8 mouse cellular contexts compared by ENCODE assay signal in genomic region chr13:38204702-38205482, GRCm38 (mm10). TPM values are rescaled to one million over a fixed set of nuclear protein-coding genes. Genes with fewer than 3 reads are reported as not detected.
A peak's percentile ranks its signal among the peaks of the same experiment; 100 is the strongest.
DNase-seq lines count a peak whose midpoint lies in the region; ATAC-seq and TF ChIP-seq lines count a peak whose summit lies in the region.

Gene Snrnp48 (plus strand): TSS chr13:38204938.

- H3K27me3 ChIP-seq in MEL (ENCODE audit: control insufficient read depth in 1 of 2, insufficient read depth in 2 of 2, low read length in 2 of 2) = no peaks in the 10 kb centered on the region; a peak in 1 of 4 replicates
- H3K27me3 ChIP-seq in cerebellum, adult 2 months (ENCODE audit: control insufficient read depth, insufficient read depth, low read length) = no peaks in the 10 kb centered on the region
- H3K27me3 ChIP-seq in forebrain, postnatal 0 days (ENCODE audit: insufficient read depth, low read length) = no peaks in the 10 kb centered on the region
- no peaks in the 10 kb centered on the region for H3K27me3 ChIP-seq in lung, embryonic 15.5 days

- peak; percentile 100 for ATAC-seq in forebrain, postnatal 0 days
- ATAC-seq in lung, embryonic 15.5 days (ENCODE audit: borderline replicate concordance, extremely low read depth, low FRiP score, low TSS enrichment) = peak; percentile 98

- H3K9ac ChIP-seq in MEL (ENCODE audit: control insufficient read depth, low read depth, low read length, poor library complexity, severe bottlenecking) = peak within 1 kb of the TSS; percentile 95
- H3K9ac ChIP-seq in forebrain, postnatal 0 days = peak within 1 kb of the TSS; percentile 83
- peak within 1 kb of the TSS; percentile 89 for H3K9ac ChIP-seq in lung, embryonic 15.5 days

- peak within 1 kb of the TSS; percentile 70 for H3K27ac ChIP-seq in MEL (ENCODE audit: control insufficient read depth, low read depth, low read length)
- peak within 1 kb of the TSS; percentile 60; the same call in 1 of the 2 replicates for H3K27ac ChIP-seq in cerebellum, adult 2 months (ENCODE audit: insufficient read depth, low read length)
- H3K27ac ChIP-seq in forebrain, postnatal 0 days (ENCODE audit: low read depth, low read length) = peak within 1 kb of the TSS; percentile 89
- peak within 1 kb of the TSS; percentile 86 for H3K27ac ChIP-seq in lung, embryonic 15.5 days

- no peak for TF ChIP-seq EP300 in MEL (IDR thresholded peaks at IDR 0.05; ENCODE audit: low read depth in 1 of 2, low read length in 2 of 2)

- H3K4me3 ChIP-seq in MEL (ENCODE audit: control insufficient read depth in 1 of 2, insufficient read depth in 1 of 2, low read depth in 2 of 2, low read length in 2 of 2) = peak within 1 kb of the TSS; percentile 91 to 98
- H3K4me3 ChIP-seq in cerebellum, adult 2 months (replicated peaks; ENCODE audit: insufficient read depth, low read depth, low read length) = peak within 1 kb of the TSS; percentile 88
- H3K4me3 ChIP-seq in forebrain, postnatal 0 days (ENCODE audit: low read depth, low read length) = peak within 1 kb of the TSS; percentile 73
- H3K4me3 ChIP-seq in lung, embryonic 15.5 days = peak within 1 kb of the TSS; percentile 80

- peaks cover 3 to 32% of the 10 kb centered on the region in 2 experiments; a peak in 3 of 4 replicates for H3K36me3 ChIP-seq in MEL (ENCODE audit: control insufficient read depth in 1 of 2, insufficient read depth in 2 of 2, low read length in 2 of 2)
- no peaks in the 10 kb centered on the region for H3K36me3 ChIP-seq in forebrain, postnatal 0 days (ENCODE audit: insufficient read depth)
- peaks cover 12% of the 10 kb centered on the region; the same call in 1 of the 2 replicates for H3K36me3 ChIP-seq in lung, embryonic 15.5 days

- peaks cover 7 to 16% of the 10 kb centered on the region in 2 experiments; a peak in 3 of 4 replicates for H3K4me1 ChIP-seq in MEL (ENCODE audit: control insufficient read depth in 1 of 2, insufficient read depth in 2 of 2, low read length in 2 of 2)
- no peaks in the 10 kb centered on the region for H3K4me1 ChIP-seq in cerebellum, adult 2 months (ENCODE audit: control insufficient read depth, insufficient read depth, low read length)
- peaks cover 7% of the 10 kb centered on the region for H3K4me1 ChIP-seq in forebrain, postnatal 0 days (ENCODE audit: insufficient read depth)
- H3K4me1 ChIP-seq in lung, embryonic 15.5 days = peaks cover 16% of the 10 kb centered on the region; the same call in 1 of the 2 replicates

- H3K4me2 ChIP-seq in forebrain, postnatal 0 days (ENCODE audit: low read depth) = peak within 1 kb of the TSS; percentile 61
- peak within 1 kb of the TSS; percentile 75 for H3K4me2 ChIP-seq in lung, embryonic 15.5 days

- WGBS in cerebellum, adult 2 months = under 1% methylated on average over 59 of the region's 59 CpGs
- under 1% methylated on average over 59 of the region's 59 CpGs for WGBS in forebrain, postnatal 0 days
- WGBS in lung, embryonic 15.5 days = under 1% methylated on average over 59 of the region's 59 CpGs

- H3K79me2 ChIP-seq in MEL (ENCODE audit: control insufficient read depth, insufficient read depth, low read length, poor library complexity) = peaks cover 37% of the 10 kb centered on the region

- no peak for TF ChIP-seq RAD21 in MEL (IDR thresholded peaks at IDR 0.05; ENCODE audit: low read depth, low read length)

- peak; percentile 96 for DNase-seq in MEL (ENCODE audit: low read depth, low spot score)
- peak; percentile 85 to 88 for DNase-seq in cerebellum, adult 2 months
- DNase-seq in forebrain, postnatal 0 days = peak; percentile 96
- DNase-seq in heart, postnatal 4 days = peak; percentile 90
- peak; percentile 82 to 83 for DNase-seq in layer of hippocampus, adult 8-10 months (ENCODE audit: low spot score in 2 of 2)
- peak; percentile 84 for DNase-seq in ovary, adult 18-20 months (ENCODE audit: low spot score)
- DNase-seq in thymus, postnatal 0 days (ENCODE audit: low spot score) = peak; percentile 94

- no peaks in the 10 kb centered on the region for H3K9me3 ChIP-seq in MEL (replicated peaks; ENCODE audit: insufficient read depth, low read length)
- no peaks in the 10 kb centered on the region for H3K9me3 ChIP-seq in forebrain, postnatal 0 days (ENCODE audit: low read length)
- no peaks in the 10 kb centered on the region for H3K9me3 ChIP-seq in lung, embryonic 15.5 days

- TF ChIP-seq POLR2A in MEL (IDR thresholded peaks at IDR 0.05; ENCODE audit: control insufficient read depth in 1 of 2, insufficient read depth in 1 of 2, low read depth in 1 of 2, low read length in 2 of 2, poor library complexity in 1 of 2) = peak; percentile 73 to 92; a peak in 3 of 4 replicates
- peak; percentile 80 for TF ChIP-seq POLR2A in cerebellum, adult 2 months (IDR thresholded peaks at IDR 0.05; ENCODE audit: borderline replicate concordance, insufficient read depth, low read length)

- TF ChIP-seq CTCF in MEL (IDR thresholded peaks at IDR 0.05 in 2 of 3, conservative IDR thresholded peaks at IDR 0.05 in 1 of 3; ENCODE audit: control insufficient read depth in 1 of 3, insufficient read depth in 1 of 3, low read depth in 2 of 3, low read length in 3 of 3, poor library complexity in 1 of 3, severe bottlenecking in 1 of 3) = no peak
- TF ChIP-seq CTCF in cerebellum, adult 2 months (IDR thresholded peaks at IDR 0.05; ENCODE audit: borderline replicate concordance, insufficient read depth, low read depth, low read length) = no peak
- no peak; the same call in 1 of the 2 replicates for TF ChIP-seq CTCF in forebrain, postnatal 0 days (IDR thresholded peaks at IDR 0.05; ENCODE audit: low read depth)

TF ChIP-seq in MEL, 35 proteins besides CTCF, POLR2A, EP300 and RAD21 (continues in another document):
- TF ChIP-seq TAL1 (IDR thresholded peaks at IDR 0.05; ENCODE audit: low read length) = no peak
- peak; percentile 42; the same call in 1 of the 2 replicates for TF ChIP-seq RCOR1 (IDR thresholded peaks at IDR 0.05; ENCODE audit: low read depth, low read length)
- peak; percentile 79 for TF ChIP-seq MYC (IDR thresholded peaks at IDR 0.05; ENCODE audit: low read depth, low read length)
- peak; percentile 65 for TF ChIP-seq ZMIZ1 (IDR thresholded peaks at IDR 0.05; ENCODE audit: low read depth, low read length)
- TF ChIP-seq SIN3A (IDR thresholded peaks at IDR 0.05; ENCODE audit: low read length) = peak; percentile 93
- TF ChIP-seq POLR2AphosphoS5 (IDR thresholded peaks at IDR 0.05; ENCODE audit: borderline replicate concordance, low read depth, low read length) = no peak
- TF ChIP-seq BHLHE40 (IDR thresholded peaks at IDR 0.05; ENCODE audit: borderline replicate concordance, low read depth, low read length) = no peak
- TF ChIP-seq KAT2A (conservative IDR thresholded peaks at IDR 0.05; ENCODE audit: low read depth, low read length) = no peak; the same call in 1 of the 2 replicates
- TF ChIP-seq JUND (IDR thresholded peaks at IDR 0.05; ENCODE audit: low read depth, low read length) = no peak
- TF ChIP-seq GATA1 (IDR thresholded peaks at IDR 0.05; ENCODE audit: low read depth, low read length) = no peak
- peak; percentile 90 for TF ChIP-seq MAX (IDR thresholded peaks at IDR 0.05; ENCODE audit: low read length)
- TF ChIP-seq POLR2AphosphoS2 (IDR thresholded peaks at IDR 0.05; ENCODE audit: low read length) = peak; percentile 91
- TF ChIP-seq E2F4 (IDR thresholded peaks at IDR 0.05; ENCODE audit: borderline replicate concordance, low read depth, low read length) = peak; percentile 49; the same call in 1 of the 2 replicates
- no peak for TF ChIP-seq ZKSCAN1 (IDR thresholded peaks at IDR 0.05; ENCODE audit: low read depth, low read length)
- TF ChIP-seq CHD2 (IDR thresholded peaks at IDR 0.05; ENCODE audit: low read length) = no peak
- TF ChIP-seq ELF1 (IDR thresholded peaks at IDR 0.05; ENCODE audit: low read depth, low read length) = peak; percentile 97
- peak; percentile 89 for TF ChIP-seq NELFE (IDR thresholded peaks at IDR 0.05; ENCODE audit: low read depth, low read length)
- no peak for TF ChIP-seq MAZ (IDR thresholded peaks at IDR 0.05; ENCODE audit: low read depth, low read length)
- no peak for TF ChIP-seq CHD1 (IDR thresholded peaks at IDR 0.05; ENCODE audit: low read depth, low read length)
- peak; percentile 95 for TF ChIP-seq MXI1 (IDR thresholded peaks at IDR 0.05; ENCODE audit: low read depth, low read length)
- 0 out of 2 replicates have a peak, but pooled peaks have one; percentile 6 for TF ChIP-seq ETS1 (IDR thresholded peaks at IDR 0.05; ENCODE audit: low read depth, low read length)
- no peak for TF ChIP-seq ZC3H11A (IDR thresholded peaks at IDR 0.05; ENCODE audit: low read depth, low read length)
- TF ChIP-seq MAFK (IDR thresholded peaks at IDR 0.05; ENCODE audit: borderline replicate concordance, low read depth, low read length) = no peak
- peak; percentile 79; the same call in 1 of the 2 replicates for TF ChIP-seq TBP (IDR thresholded peaks at IDR 0.05; ENCODE audit: low read depth, low read length)
- TF ChIP-seq HCFC1 (IDR thresholded peaks at IDR 0.05; ENCODE audit: low read depth, low read length) = peak; percentile 90
- TF ChIP-seq MYB (IDR thresholded peaks at IDR 0.05; ENCODE audit: low read depth, low read length) = no peak
- TF ChIP-seq SMC3 (IDR thresholded peaks at IDR 0.05; ENCODE audit: low read depth, low read length) = no peak
- peak; percentile 77 for TF ChIP-seq TCF12 (IDR thresholded peaks at IDR 0.05; ENCODE audit: low read depth, low read length)
- 0 out of 2 replicates have a peak, but pooled peaks have one; percentile 41 for TF ChIP-seq NRF1 (IDR thresholded peaks at IDR 0.05; ENCODE audit: insufficient read depth, low read depth, low read length, poor library complexity, severe bottlenecking)
- TF ChIP-seq GABPA (IDR thresholded peaks at IDR 0.05; ENCODE audit: low read depth, low read length) = no peak
- no peak for TF ChIP-seq USF2 (IDR thresholded peaks at IDR 0.05; ENCODE audit: borderline replicate concordance in 1 of 2, insufficient read depth in 1 of 2, low read depth in 1 of 2, low read length in 2 of 2)

RNA-seq across cellular contexts. Expression of gene Snrnp48, which starts in this region (rescaled TPM):
- 45.8 and 63.2 TPM in 2 replicates for total RNA-seq in MEL (2012; rRNA removed)
- polyA plus RNA-seq in MEL (2012; ENCODE audit: insufficient read depth in 1 of 2, insufficient read length in 2 of 2, low read depth in 1 of 2, low replicate concordance in 2 of 2, missing spikeins in 1 of 2) = 100 to 1,000 TPM in 1 of 2 experiments, 10 to 100 TPM in 1; 60.4 to 134 TPM
- polyA plus RNA-seq in cerebellum, adult 2 months (2012; rRNA removed) = 35.6 and 37.7 TPM in 2 replicates
- 14.9 and 17.1 TPM in 2 replicates for total RNA-seq in forebrain, postnatal 0 days (2014; rRNA removed)
- 16.9 and 19.1 TPM in 2 replicates for polyA plus RNA-seq in forebrain, postnatal 0 days (2015; fragmentation: Nextera tagmentation; extraction: Ambion mirVana)
- total RNA-seq in heart, postnatal 4 days (2021) = 10 to 100 TPM; 12.5 to 14.1 TPM
- 10 to 100 TPM; 24.1 to 26.0 (median 24.5) TPM for total RNA-seq in layer of hippocampus, adult 8-10 months (2022)
- 35.7 and 36.5 TPM in 2 replicates for polyA plus RNA-seq in lung, embryonic 15.5 days (2015; fragmentation: Nextera tagmentation; extraction: Ambion mirVana)
- polyA plus RNA-seq in thymus, postnatal 0 days (2015; fragmentation: Nextera tagmentation; extraction: Ambion mirVana) = 43.7 and 48.2 TPM in 2 replicates

Comparison
In these comparisons a context has a peak if more than half of its experiments do, and no peak if none do; other contexts are left out.
1. Peak in every context shown above with its lines: DNase-seq, ATAC-seq, H3K4me3 ChIP-seq and H3K27ac ChIP-seq.